Mouse (Mus musculus) embryonic facial prominence, embryonic 12.5 days (tissue): ENCODE measurements around the gene Kif26b. TPM values are rescaled to one million over a fixed set of nuclear protein-coding genes. Genes with fewer than 3 reads are reported as not detected.

Experiments
- ATAC-seq: fragments of 200-750 bp; cut with Nextera tagmentation; 2 replicates; pipeline ENCODE4 v1.8.0; 2017; ENCODE audit not compliant: insufficient number of reproducible peaks, insufficient read depth, low FRiP score, low TSS enrichment
- H3K27ac ChIP-seq: fragments of 300-500 bp; sonication (generic); 2 replicates; pipeline ENCODE4 v1.5.1; 2016; ENCODE audit warnings: mild to moderate bottlenecking
- H3K27me3 ChIP-seq: fragments of 300-500 bp; sonication (generic); 2 replicates; pipeline ENCODE4 v1.6.1; 2016; ENCODE audit warnings: mild to moderate bottlenecking, moderate library complexity
- H3K36me3 ChIP-seq: fragments of 300-500 bp; sonication (generic); 2 replicates; pipeline ENCODE4 v1.6.1; 2016; ENCODE audit warnings: mild to moderate bottlenecking
- H3K4me1 ChIP-seq: fragments of 300-500 bp; sonication (generic); 2 replicates; pipeline ENCODE4 v1.6.1; 2016
- H3K4me2 ChIP-seq: fragments of 300-500 bp; sonication (generic); replicated peaks from 2 replicates; pipeline ENCODE4 v1.6.1; 2016; ENCODE audit warnings: mild to moderate bottlenecking, moderate library complexity
- H3K4me3 ChIP-seq: fragments of 300-500 bp; sonication (generic); 2 replicates; pipeline ENCODE4 v1.5.1; 2016; ENCODE audit warnings: mild to moderate bottlenecking
- H3K9ac ChIP-seq: fragments of 300-500 bp; sonication (generic); 2 replicates; pipeline ENCODE4 v1.6.1; 2016; ENCODE audit warnings: mild to moderate bottlenecking, moderate library complexity
- H3K9me3 ChIP-seq: fragments of 300-500 bp; sonication (generic); 2 replicates; pipeline ENCODE4 v1.6.1; 2016; ENCODE audit warnings: mild to moderate bottlenecking, moderate library complexity
- WGBS: fragments of 180-500 bp; shearing (Covaris S2); methylation state at CpG from one replicate; pipeline ENCODE4 v1.1.7; 2016; 5-methylcytosine and 5-hydroxymethylcytosine counted together
- polyA plus RNA-seq: library from polyadenylated mRNA; unstranded; fragments of >200 nt; fragmentation: Nextera tagmentation; extraction: Ambion mirVana; gene quantifications from 2 replicates; pipeline ENCODE4 v1.2.1, GENCODE M21; 2016

Gene Kif26b
- polyA plus RNA-seq, 1 experiment from 2014 or later: 34.3 TPM

GRCm38 (mm10) chr1:178668907-178669306 is 140.0 kb downstream of the Kif26b start:
- no peak overlapping the region for H3K4me2 ChIP-seq
- H3K27ac ChIP-seq: no peak overlapping the region
- no peak overlapping the region for H3K4me3 ChIP-seq
- H3K36me3 ChIP-seq: no peaks in the 10 kb centered on the region
- 88% methylated on average over 4 of the region's 4 CpGs for WGBS
- peaks cover 5% of the 10 kb centered on the region for H3K4me1 ChIP-seq
- no peak for ATAC-seq
- H3K27me3 ChIP-seq: no peaks in the 10 kb centered on the region
- H3K9ac ChIP-seq: no peak overlapping the region
- no peaks in the 10 kb centered on the region for H3K9me3 ChIP-seq

DNA sequence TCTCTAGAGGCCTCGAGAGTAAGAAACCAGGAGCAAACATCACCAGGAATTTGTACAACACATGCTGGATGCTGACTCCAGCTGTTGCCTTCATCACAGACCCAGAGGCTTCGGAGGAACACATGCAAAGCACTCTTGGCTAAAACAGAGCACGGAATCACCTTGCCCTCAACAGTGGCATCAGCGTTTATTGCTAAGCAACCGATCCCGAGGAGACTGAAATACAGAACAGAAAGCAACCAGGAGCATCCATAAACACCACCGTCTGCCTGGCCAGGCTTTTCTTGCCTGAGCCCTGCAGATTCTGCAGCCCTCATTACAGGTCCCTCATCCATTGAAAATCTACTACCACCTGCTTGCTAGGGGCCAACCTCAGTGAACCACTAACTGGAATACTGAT is 144.1 kb downstream of the Kif26b start:
- Histone ChIP-seq H3K4me2 (no peak overlapping the region), H3K9ac (no peak overlapping the region), H3K27ac (no peak overlapping the region), H3K27me3 (no peaks in the 10 kb centered on the region), H3K4me1 (no peaks in the 10 kb centered on the region), H3K9me3 (no peaks in the 10 kb centered on the region), H3K4me3 (no peak overlapping the region), H3K36me3 (no peaks in the 10 kb centered on the region)
- ATAC-seq: no peak
- WGBS: 63% methylated on average over 7 of the region's 7 CpGs

DNA sequence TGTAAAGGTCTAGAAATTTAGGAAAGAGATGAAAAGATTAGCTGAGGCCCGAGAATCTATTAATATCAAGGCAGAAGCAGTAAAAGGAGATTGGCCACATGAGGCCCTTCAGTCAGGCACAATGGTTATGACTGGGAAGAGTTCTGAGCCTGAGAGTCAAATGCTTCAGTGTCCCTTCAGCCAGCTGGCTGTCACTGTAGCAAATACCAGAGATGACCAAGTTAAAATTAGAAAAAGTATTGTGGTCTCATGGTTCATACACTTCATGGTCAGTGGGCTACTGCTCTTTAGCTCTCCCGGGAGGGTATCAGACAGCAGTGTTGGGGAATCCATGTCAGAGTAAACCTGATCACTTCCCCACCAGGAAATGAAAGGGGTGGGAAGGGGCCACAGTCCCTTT is 144.6 kb downstream of the Kif26b start:
- whole genome bisulfite sequencing: 82% methylated on average over 2 of the region's 2 CpGs
- no peaks in the 10 kb centered on the region for H3K4me1 ChIP-seq
- H3K9me3 ChIP-seq: no peaks in the 10 kb centered on the region
- H3K9ac ChIP-seq: no peak overlapping the region
- no peak overlapping the region for H3K4me3 ChIP-seq
- ATAC-seq: no peak
- H3K27me3 ChIP-seq: no peaks in the 10 kb centered on the region
- H3K4me2 ChIP-seq: no peak overlapping the region
- H3K27ac ChIP-seq: no peak overlapping the region
- H3K36me3 ChIP-seq: no peaks in the 10 kb centered on the region

GRCm38 (mm10) chr1:178675542-178676252 is 146.8 kb downstream of the Kif26b start:
- no peaks in the 10 kb centered on the region for H3K27me3 ChIP-seq
- H3K9ac ChIP-seq: no peak overlapping the region
- peaks cover 9% of the 10 kb centered on the region; the same call in 1 of the 2 replicates for H3K36me3 ChIP-seq
- H3K27ac ChIP-seq: no peak overlapping the region
- H3K4me1 ChIP-seq: no peaks in the 10 kb centered on the region
- H3K4me3 ChIP-seq: no peak overlapping the region
- H3K4me2 ChIP-seq: no peak overlapping the region
- ATAC-seq: no peak
- H3K9me3 ChIP-seq: no peaks in the 10 kb centered on the region
- WGBS: 92% methylated on average over 3 of the region's 3 CpGs

DNA sequence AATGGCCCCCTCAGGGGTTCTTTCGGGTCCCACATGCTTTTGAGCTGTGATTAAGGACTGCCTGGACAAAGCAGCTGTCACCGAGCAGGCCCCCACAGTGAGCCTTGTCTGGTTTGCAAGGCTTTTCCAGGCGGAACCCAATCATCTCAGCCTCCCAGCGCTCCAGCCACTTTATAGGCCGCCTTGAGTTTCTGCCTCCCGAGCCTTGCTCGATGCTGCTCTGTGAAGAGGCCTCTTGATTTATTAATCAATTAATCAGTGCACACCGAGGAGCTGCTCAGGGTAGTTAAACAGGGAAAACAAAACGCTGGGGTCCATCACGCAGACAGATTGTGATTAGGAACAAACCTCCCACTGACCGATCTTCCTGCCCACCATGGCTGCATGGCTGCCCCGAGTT is 148.2 kb downstream of the Kif26b start:
- H3K27ac ChIP-seq: no peak overlapping the region
- peaks cover 9% of the 10 kb centered on the region; the same call in 1 of the 2 replicates for H3K36me3 ChIP-seq
- H3K4me3 ChIP-seq: no peak overlapping the region
- no peaks in the 10 kb centered on the region for H3K27me3 ChIP-seq
- H3K4me2 ChIP-seq: no peak overlapping the region
- H3K9me3 ChIP-seq: no peaks in the 10 kb centered on the region
- H3K9ac ChIP-seq: no peak overlapping the region
- no peaks in the 10 kb centered on the region for H3K4me1 ChIP-seq
- WGBS: 73% methylated on average over 12 of the region's 12 CpGs
- ATAC-seq: no peak

DNA sequence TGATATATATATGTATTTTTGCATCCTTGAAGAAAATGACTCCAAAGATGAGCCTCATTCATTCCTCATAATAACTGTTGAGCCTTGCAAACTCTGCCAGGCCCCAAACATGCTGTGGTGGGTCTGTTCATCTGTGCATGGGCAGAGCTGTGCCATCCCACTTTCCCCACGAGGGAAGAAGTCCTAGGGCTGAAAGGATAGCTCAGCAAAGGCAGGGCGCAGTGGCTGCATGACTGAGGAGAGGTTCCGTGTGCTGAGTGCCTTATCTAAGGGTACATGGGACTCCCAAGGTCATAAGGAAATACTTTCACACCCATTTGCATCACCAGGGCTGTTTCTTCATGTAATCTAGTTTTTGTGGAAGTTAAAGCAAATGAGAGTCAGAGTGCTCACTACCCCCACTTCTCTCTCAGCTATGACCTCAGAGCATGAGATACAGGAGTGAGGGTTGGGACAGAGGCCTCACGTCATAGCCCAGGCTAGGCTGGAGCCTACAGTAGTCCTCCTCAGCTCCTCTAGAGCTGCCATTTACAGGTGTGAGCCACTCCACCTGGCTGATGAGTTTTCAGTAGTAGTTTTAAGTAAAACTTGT is 148.8 kb downstream of the Kif26b start:
- Histone ChIP-seq H3K36me3 (peaks cover 9% of the 10 kb centered on the region; the same call in 1 of the 2 replicates), H3K4me2 (no peak overlapping the region), H3K27ac (no peak overlapping the region), H3K9ac (no peak overlapping the region), H3K4me3 (no peak overlapping the region), H3K9me3 (no peaks in the 10 kb centered on the region), H3K27me3 (no peaks in the 10 kb centered on the region), H3K4me1 (no peaks in the 10 kb centered on the region)
- ATAC-seq: no peak
- 87% methylated on average over 4 of the region's 4 CpGs for WGBS

GRCm38 (mm10) chr1:178683631-178684030 is 154.7 kb downstream of the Kif26b start:
- Histone ChIP-seq H3K4me3 (no peak overlapping the region), H3K27ac (no peak overlapping the region), H3K4me2 (no peak overlapping the region), H3K9ac (no peak overlapping the region), H3K9me3 (no peaks in the 10 kb centered on the region), H3K36me3 (peaks cover 9% of the 10 kb centered on the region; the same call in 1 of the 2 replicates), H3K4me1 (no peaks in the 10 kb centered on the region), H3K27me3 (no peaks in the 10 kb centered on the region)
- ATAC-seq: no peak
- 62% methylated on average over 10 of the region's 10 CpGs for WGBS

- WGBS: 66% methylated on average over 8 of the region's 8 CpGs
- H3K36me3 ChIP-seq: no peaks in the 10 kb centered on the region; the same call in 1 of the 2 replicates
Measured at GRCm38 (mm10) chr1:178684991-178685680, 156.2 kb downstream of the Kif26b start.

GRCm38 (mm10) chr1:178686881-178687280 is 158.0 kb downstream of the Kif26b start:
- no peak for ATAC-seq
- Histone ChIP-seq H3K27ac (no peak overlapping the region), H3K9me3 (no peaks in the 10 kb centered on the region), H3K4me2 (no peak overlapping the region), H3K36me3 (no peaks in the 10 kb centered on the region), H3K27me3 (no peaks in the 10 kb centered on the region), H3K4me1 (no peaks in the 10 kb centered on the region), H3K4me3 (no peak overlapping the region), H3K9ac (no peak overlapping the region)

More at GRCm38 (mm10) chr1:178684991-178685680, 156.2 kb downstream of the Kif26b start:
- H3K27me3 ChIP-seq: no peaks in the 10 kb centered on the region
- no peak for ATAC-seq
- H3K4me2 ChIP-seq: no peak overlapping the region
- H3K27ac ChIP-seq: no peak overlapping the region
- no peak overlapping the region for H3K4me3 ChIP-seq
- H3K9me3 ChIP-seq: no peaks in the 10 kb centered on the region
- H3K4me1 ChIP-seq: no peaks in the 10 kb centered on the region
- no peak overlapping the region for H3K9ac ChIP-seq

- H3K27me3 ChIP-seq: no peaks in the 10 kb centered on the region
- 55% methylated on average over 4 of the region's 4 CpGs for WGBS
Measured at GRCm38 (mm10) chr1:178689512-178689911, 160.6 kb downstream of the Kif26b start.

GRCm38 (mm10) chr1:178691679-178692078 is 162.8 kb downstream of the Kif26b start:
- H3K27me3 ChIP-seq: no peaks in the 10 kb centered on the region

More at GRCm38 (mm10) chr1:178689512-178689911, 160.6 kb downstream of the Kif26b start:
- H3K4me2 ChIP-seq: no peak overlapping the region
- no peak overlapping the region for H3K27ac ChIP-seq
- ATAC-seq: no peak
- H3K4me1 ChIP-seq: no peaks in the 10 kb centered on the region
- no peak overlapping the region for H3K9ac ChIP-seq
- no peaks in the 10 kb centered on the region for H3K36me3 ChIP-seq
- H3K9me3 ChIP-seq: no peaks in the 10 kb centered on the region
- no peak overlapping the region for H3K4me3 ChIP-seq

DNA sequence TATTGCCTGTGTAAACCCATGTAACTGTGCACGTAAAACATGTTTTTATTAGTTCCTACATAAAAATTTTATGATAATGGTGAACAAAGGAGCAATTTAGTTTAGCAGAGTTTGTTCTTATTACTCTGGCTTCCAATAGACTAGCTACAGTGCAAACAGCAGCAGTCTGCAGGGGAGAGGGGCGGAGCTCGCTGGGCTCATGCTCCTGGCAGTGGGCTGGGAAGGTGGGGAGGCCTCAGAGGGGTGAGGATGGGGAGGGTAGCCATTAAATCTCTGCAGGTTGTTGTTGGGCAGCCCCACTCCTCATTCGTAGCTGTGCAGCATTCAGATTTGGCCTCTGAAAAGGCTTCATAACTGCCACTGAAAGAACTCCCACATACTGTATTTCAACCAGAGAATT is 171.2 kb downstream of the Kif26b start:
- H3K4me1 ChIP-seq: peaks cover 2% of the 10 kb centered on the region; the same call in 1 of the 2 replicates
- no peaks in the 10 kb centered on the region for H3K36me3 ChIP-seq
- no peak overlapping the region for H3K9ac ChIP-seq
- no peak overlapping the region for H3K4me2 ChIP-seq
- WGBS: 67% methylated on average over 4 of the region's 4 CpGs
- no peak for ATAC-seq
- no peak overlapping the region for H3K27ac ChIP-seq
- H3K9me3 ChIP-seq: no peaks in the 10 kb centered on the region
- H3K27me3 ChIP-seq: no peaks in the 10 kb centered on the region
- no peak overlapping the region for H3K4me3 ChIP-seq

More at GRCm38 (mm10) chr1:178691679-178692078, 162.8 kb downstream of the Kif26b start:
- H3K9me3 ChIP-seq: no peaks in the 10 kb centered on the region
- H3K4me2 ChIP-seq: no peak overlapping the region
- H3K27ac ChIP-seq: no peak overlapping the region
- WGBS: 91% methylated on average over 3 of the region's 3 CpGs
- H3K36me3 ChIP-seq: no peaks in the 10 kb centered on the region
- no peak for ATAC-seq
- H3K9ac ChIP-seq: no peak overlapping the region
- no peaks in the 10 kb centered on the region for H3K4me1 ChIP-seq
- no peak overlapping the region for H3K4me3 ChIP-seq
